Mouse (Mus musculus): ENCODE measurements around the gene Tbl2. TPM values are rescaled to one million over a fixed set of nuclear protein-coding genes. Genes with fewer than 3 reads are reported as not detected.

Tbl2 gene
- polyA plus RNA-seq, 1 experiment from 2014 or later: 32.5 TPM

- Histone ChIP-seq H3K4me3 (no peak overlapping the region), H3K27me3 (no peaks in the 10 kb centered on the region), H3K9me3 (no peaks in the 10 kb centered on the region), H3K27ac (no peak overlapping the region), H3K4me1 (no peaks in the 10 kb centered on the region), H3K36me3 (peaks cover 82% of the 10 kb centered on the region), H3K9ac (no peak overlapping the region), H3K4me2 (replicated peaks) (no peak overlapping the region)
- WGBS: 92% methylated on average over 4 of the region's 4 CpGs
- ATAC-seq (ENCODE audit: low FRiP score, low read depth): no peak
These were observed 29.5 kb downstream of the Tbl2 start for GRCm38 (mm10) chr5:135178996-135179395.

- ATAC-seq (ENCODE audit: low FRiP score, low read depth): no peak
- H3K9me3 ChIP-seq: no peaks in the 10 kb centered on the region
- H3K36me3 ChIP-seq: peaks cover 77% of the 10 kb centered on the region
- H3K27ac ChIP-seq: no peak overlapping the region
- 96% methylated on average over 7 of the region's 7 CpGs for WGBS
- no peak overlapping the region for H3K4me2 ChIP-seq (replicated peaks)
- no peaks in the 10 kb centered on the region for H3K4me1 ChIP-seq
- H3K9ac ChIP-seq: no peak overlapping the region
- no peaks in the 10 kb centered on the region for H3K27me3 ChIP-seq
- H3K4me3 ChIP-seq: no peak overlapping the region
These were observed 30.2 kb downstream of the Tbl2 start for GRCm38 (mm10) chr5:135179616-135180015.

GRCm38 (mm10) chr5:135180796-135181195 lies 31.3 kb downstream of the Tbl2 start:
- Histone ChIP-seq H3K9me3 (no peaks in the 10 kb centered on the region), H3K36me3 (peaks cover 65% of the 10 kb centered on the region), H3K9ac (no peak overlapping the region; the same call in 1 of the 2 replicates), H3K4me2 (replicated peaks) (no peak overlapping the region), H3K27me3 (no peaks in the 10 kb centered on the region), H3K4me3 (no peak overlapping the region), H3K27ac (no peak overlapping the region), H3K4me1 (0 out of 2 replicates have a peak, but pooled peaks cover under 1% of the 10 kb centered on the region)
- WGBS: 94% methylated on average over 14 of the region's 14 CpGs
- ATAC-seq (ENCODE audit: low FRiP score, low read depth): no peak

- Histone ChIP-seq H3K27me3 (no peaks in the 10 kb centered on the region), H3K9me3 (no peaks in the 10 kb centered on the region), H3K4me1 (0 out of 2 replicates have a peak, but pooled peaks cover 5% of the 10 kb centered on the region), H3K27ac (no peak overlapping the region), H3K4me3 (no peak overlapping the region), H3K36me3 (peaks cover 60% of the 10 kb centered on the region), H3K4me2 (replicated peaks) (no peak overlapping the region), H3K9ac (no peak overlapping the region)
- 87% methylated on average over 6 of the region's 6 CpGs for WGBS
- ATAC-seq (ENCODE audit: low FRiP score, low read depth): no peak
These were observed 32.3 kb downstream of the Tbl2 start for GRCm38 (mm10) chr5:135181776-135182175.

- Histone ChIP-seq H3K9me3 (no peaks in the 10 kb centered on the region), H3K36me3 (peaks cover 45% of the 10 kb centered on the region), H3K27me3 (no peaks in the 10 kb centered on the region), H3K4me2 (replicated peaks) (no peak overlapping the region), H3K4me1 (0 out of 2 replicates have a peak, but pooled peaks cover 5% of the 10 kb centered on the region), H3K27ac (no peak overlapping the region), H3K9ac (no peak overlapping the region), H3K4me3 (no peak overlapping the region)
- ATAC-seq (ENCODE audit: low FRiP score, low read depth): no peak
- 68% methylated on average over 8 of the region's 8 CpGs for WGBS
These were observed 33.8 kb downstream of the Tbl2 start for GRCm38 (mm10) chr5:135183131-135183861.

GRCm38 (mm10) chr5:135185016-135185415 lies 35.6 kb downstream of the Tbl2 start:
- no peak overlapping the region for H3K9ac ChIP-seq
- ATAC-seq (ENCODE audit: low FRiP score, low read depth): no peak
- no peak overlapping the region for H3K4me2 ChIP-seq (replicated peaks)
- no peak overlapping the region for H3K27ac ChIP-seq
- peaks cover 38% of the 10 kb centered on the region for H3K36me3 ChIP-seq
- H3K9me3 ChIP-seq: no peaks in the 10 kb centered on the region
- H3K4me3 ChIP-seq: no peak overlapping the region
- H3K27me3 ChIP-seq: no peaks in the 10 kb centered on the region
- WGBS: 89% methylated on average over 3 of the region's 3 CpGs
- H3K4me1 ChIP-seq: peaks cover 22% of the 10 kb centered on the region

- Histone ChIP-seq H3K9ac (no peak overlapping the region), H3K27ac (no peak overlapping the region), H3K4me2 (replicated peaks) (no peak overlapping the region), H3K4me1 (peaks cover 28% of the 10 kb centered on the region), H3K4me3 (no peak overlapping the region), H3K27me3 (no peaks in the 10 kb centered on the region), H3K9me3 (no peaks in the 10 kb centered on the region), H3K36me3 (peaks cover 34% of the 10 kb centered on the region)
- no peak for ATAC-seq (ENCODE audit: low FRiP score, low read depth)
- 38% methylated on average over 3 of the region's 3 CpGs for WGBS
These were observed 36.1 kb downstream of the Tbl2 start for GRCm38 (mm10) chr5:135185596-135185995.

- no peaks in the 10 kb centered on the region for H3K27me3 ChIP-seq
- no peaks in the 10 kb centered on the region for H3K9me3 ChIP-seq
- 21% methylated on average over 10 of the region's 10 CpGs for WGBS
- peak overlapping the region; percentile 78 for H3K4me2 ChIP-seq (replicated peaks)
- H3K4me1 ChIP-seq: peaks cover 29% of the 10 kb centered on the region
- no peak for ATAC-seq (ENCODE audit: low FRiP score, low read depth)
- peak overlapping the region; percentile 99 for H3K4me3 ChIP-seq
- H3K27ac ChIP-seq: peak overlapping the region; percentile 97
- peak overlapping the region; percentile 98 for H3K9ac ChIP-seq
- H3K36me3 ChIP-seq: peaks cover 29% of the 10 kb centered on the region
These were observed 36.8 kb downstream of the Tbl2 start for GRCm38 (mm10) chr5:135186231-135186620.

GRCm38 (mm10) chr5:135186621-135187348 lies 37.3 kb downstream of the Tbl2 start, which contains the start of gene Baz1b:
Gene Baz1b, plus strand, starts transcription at chr5:135187264.
- Histone ChIP-seq H3K36me3 (peaks cover 24% of the 10 kb centered on the region), H3K4me3 (peak within 1 kb of the TSS; percentile 99), H3K9me3 (no peaks in the 10 kb centered on the region), H3K27me3 (no peaks in the 10 kb centered on the region), H3K4me1 (peaks cover 33% of the 10 kb centered on the region), H3K27ac (peak within 1 kb of the TSS; percentile 97), H3K9ac (peak within 1 kb of the TSS; percentile 98), H3K4me2 (replicated peaks) (peak within 1 kb of the TSS; percentile 78)
- under 1% methylated on average over 57 of the region's 57 CpGs for WGBS
- ATAC-seq (ENCODE audit: low FRiP score, low read depth): peak; percentile 98

- Histone ChIP-seq H3K9ac (peak overlapping the region; percentile 98), H3K27me3 (no peaks in the 10 kb centered on the region), H3K4me2 (replicated peaks) (peak overlapping the region; percentile 78), H3K4me1 (peaks cover 40% of the 10 kb centered on the region), H3K36me3 (peaks cover 16% of the 10 kb centered on the region), H3K27ac (peak overlapping the region; percentile 97), H3K9me3 (no peaks in the 10 kb centered on the region), H3K4me3 (peak overlapping the region; percentile 99)
- under 1% methylated on average over 86 of the region's 102 CpGs for WGBS
- ATAC-seq (ENCODE audit: low FRiP score, low read depth): peak; percentile 46; the same call in 1 of the 2 replicates
These were observed 38.1 kb downstream of the Tbl2 start for GRCm38 (mm10) chr5:135187349-135188213.

GRCm38 (mm10) chr5:135188214-135188554 lies 38.7 kb downstream of the Tbl2 start:
- Histone ChIP-seq H3K27ac (peak overlapping the region; percentile 97), H3K9ac (peak overlapping the region; percentile 98), H3K9me3 (no peaks in the 10 kb centered on the region), H3K4me3 (peak overlapping the region; percentile 99), H3K4me2 (replicated peaks) (peak overlapping the region; percentile 78), H3K27me3 (no peaks in the 10 kb centered on the region), H3K4me1 (peaks cover 43% of the 10 kb centered on the region), H3K36me3 (peaks cover 12% of the 10 kb centered on the region)
- under 1% methylated on average over 8 of the region's 8 CpGs for WGBS
- no peak for ATAC-seq (ENCODE audit: low FRiP score, low read depth)
